Mouse (Mus musculus): ENCODE results near the gene Gm10338. TPM values are rescaled to one million over a fixed set of nuclear protein-coding genes. Genes with fewer than 3 reads are reported as not detected.
"Not testable (repeated sequence)": the region's sequence is repeated elsewhere in the genome, so short reads cannot be mapped to it uniquely, and the experiment has no call there.

Gm10338 gene
- polyA plus RNA-seq (2017; shearing (Covaris generic)) = not detected

DNA sequence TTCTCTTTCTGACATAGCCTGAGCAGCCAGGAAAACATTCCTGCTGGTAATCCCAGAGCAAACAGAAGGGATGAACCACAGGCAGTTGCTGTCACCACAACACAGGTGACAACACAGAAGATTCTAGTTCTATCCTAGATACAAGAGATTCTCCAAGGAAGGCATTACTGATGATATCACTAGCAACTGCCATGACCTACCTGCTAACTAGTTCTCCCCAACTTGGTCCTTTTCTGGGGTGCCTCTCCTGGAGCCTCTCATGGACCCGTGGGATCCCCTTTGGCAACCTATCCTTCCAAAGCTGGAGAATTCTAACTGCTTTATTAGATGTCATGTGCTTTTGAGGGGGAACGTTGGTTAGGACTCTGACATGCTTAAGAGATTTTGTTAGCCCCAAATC lies at the start of gene Gm10338:
Gene Gm10338, minus strand, starts transcription at position 101 of the 400 bp plus-strand sequence.
- not testable (repeated sequence) for ATAC-seq

DNA sequence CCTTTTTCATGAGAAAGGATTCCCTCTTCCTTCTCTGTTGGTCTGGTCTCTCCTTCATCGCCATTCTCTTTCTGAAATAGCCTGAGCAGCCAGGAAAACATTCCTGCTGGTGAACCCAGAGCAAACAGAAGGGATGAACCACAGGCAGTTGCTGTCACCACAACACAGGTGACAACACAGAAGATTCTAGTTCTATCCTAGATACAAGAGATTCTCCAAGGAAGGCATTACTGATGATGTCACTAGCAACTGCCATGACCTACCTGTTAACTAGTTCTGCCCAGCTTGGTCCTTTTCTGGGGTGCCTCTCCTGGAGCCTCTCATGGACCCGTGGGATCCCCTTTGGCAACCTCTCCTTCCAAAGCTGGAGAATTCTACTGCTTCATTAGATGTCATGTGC lies 48.5 kb upstream of the Gm10338 start, which contains the start of gene Gm10128:
Gene Gm10128, minus strand, starts transcription at position 101 of the 400 bp plus-strand sequence.
- not testable (repeated sequence) for ATAC-seq

- ATAC-seq = not testable (repeated sequence)
Observed at GRCm38 (mm10) chr14:7568382-7568781, 27.0 kb downstream of the Gm10338 start, which contains the start of gene Gm3558. TSS of gene Gm3558 (minus strand) at chr14:7568566.

DNA sequence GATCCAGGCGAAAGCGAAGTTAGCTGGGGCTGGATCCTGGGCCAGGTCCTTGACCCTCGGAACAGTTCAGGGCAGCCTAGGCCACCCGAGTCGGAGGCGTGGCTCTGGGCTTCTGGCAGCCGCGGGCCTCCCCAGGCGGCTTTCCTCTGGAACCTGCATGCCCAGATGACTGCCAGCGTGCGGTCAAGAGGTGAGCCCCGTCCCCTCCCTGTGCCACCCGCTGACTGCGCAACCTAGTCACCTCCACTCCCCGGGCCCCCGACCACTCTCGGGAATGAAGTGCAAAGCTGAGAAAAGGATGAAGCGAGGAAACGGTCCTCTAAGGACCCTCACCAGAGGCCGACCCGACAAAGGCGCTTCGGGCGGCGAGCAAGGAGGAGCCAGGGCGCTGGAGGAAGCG lies 27.5 kb downstream of the Gm10338 start:
- not testable (repeated sequence) for ATAC-seq

DNA sequence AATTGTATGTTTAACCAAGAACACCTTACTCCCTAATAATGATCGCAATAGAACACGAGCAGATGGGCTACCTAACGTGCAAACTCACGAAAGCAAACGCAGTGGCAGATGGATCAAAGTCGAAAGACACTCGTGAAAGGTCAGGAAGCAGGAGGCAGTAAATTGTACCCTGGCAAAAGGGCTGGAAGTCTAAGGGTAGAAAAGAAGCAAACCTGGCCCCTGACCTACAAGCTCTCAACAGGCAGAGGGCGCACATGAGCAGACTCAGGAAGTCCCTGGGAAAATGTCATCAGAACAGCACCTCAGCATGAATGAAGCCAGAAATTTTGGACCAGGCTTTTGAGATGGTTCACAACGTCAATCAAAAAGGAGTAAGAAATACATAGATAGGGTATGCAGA lies 28.1 kb downstream of the Gm10338 start:
- ATAC-seq = not testable (repeated sequence)

Other genes with a start within 250 kb of the Gm10338 start
- gene Gm8374, start 230.5 kb downstream of the Gm10338 start, polyA plus RNA-seq (2017; shearing (Covaris generic)) = not detected
- gene Gm3755, start 144.7 kb downstream of the Gm10338 start, polyA plus RNA-seq (2017; shearing (Covaris generic)) = not detected
- gene Gm3752, start 111.8 kb downstream of the Gm10338 start, polyA plus RNA-seq (2017; shearing (Covaris generic)) = 10 to 100 TPM in 1 of 2 experiments, 1 to 10 TPM in 1; 5.1 to 10.4 TPM
- 1 to 10 TPM; 2.1 to 3.1 TPM for gene Gm3558, start 27.0 kb downstream of the Gm10338 start, polyA plus RNA-seq (2017; shearing (Covaris generic))
- gene Gm10128, start 48.4 kb upstream of the Gm10338 start, polyA plus RNA-seq (2017; shearing (Covaris generic)) = not detected
- gene Gm26661, start 196.0 kb upstream of the Gm10338 start, polyA plus RNA-seq (2017; shearing (Covaris generic)) = not detected
- 1 to 10 TPM; 5.1 to 6.6 TPM for gene Flnb, start 222.4 kb upstream of the Gm10338 start, polyA plus RNA-seq (2017; shearing (Covaris generic))

All from activated CD4-positive, CD25-positive, alpha-beta regulatory T cell, adult 4 months (primary cell).